Mouse (Mus musculus): ENCODE measurements around the gene Sun2. TPM values are rescaled to one million over a fixed set of nuclear protein-coding genes. Genes with fewer than 3 reads are reported as not detected.

The Sun2 gene
- polyA plus RNA-seq, 1 experiment from 2014 or later = 5.9 TPM

- Histone ChIP-seq H3K4me1 (no peaks in the 10 kb centered on the region), H3K36me3 (peaks cover 71% of the 10 kb centered on the region), H3K9me3 (replicated peaks) (no peaks in the 10 kb centered on the region), H3K27ac (no peak overlapping the region), H3K4me2 (no peak overlapping the region), H3K27me3 (no peaks in the 10 kb centered on the region), H3K4me3 (replicated peaks) (no peak overlapping the region), H3K9ac (no peak overlapping the region)
- ATAC-seq (replicated peaks; ENCODE audit: low FRiP score) = no peak
- WGBS = 87% methylated on average over 8 of the region's 8 CpGs
Observed at GRCm38 (mm10) chr15:79720267-79720666, 22.1 kb downstream of the Sun2 start.

GRCm38 (mm10) chr15:79716710-79717109, 25.6 kb downstream of the Sun2 start:
- H3K4me3 ChIP-seq (replicated peaks) = no peak overlapping the region
- no peaks in the 10 kb centered on the region for H3K4me1 ChIP-seq
- H3K27me3 ChIP-seq = no peaks in the 10 kb centered on the region
- H3K27ac ChIP-seq = no peak overlapping the region
- H3K9me3 ChIP-seq (replicated peaks) = no peaks in the 10 kb centered on the region
- H3K4me2 ChIP-seq = no peak overlapping the region
- peaks cover 96% of the 10 kb centered on the region for H3K36me3 ChIP-seq
- H3K9ac ChIP-seq = no peak overlapping the region
- no peak for ATAC-seq (replicated peaks; ENCODE audit: low FRiP score)
- 89% methylated on average over 6 of the region's 6 CpGs for WGBS

GRCm38 (mm10) chr15:79715646-79716045, 26.7 kb downstream of the Sun2 start:
- H3K4me1 ChIP-seq = no peaks in the 10 kb centered on the region
- no peaks in the 10 kb centered on the region for H3K27me3 ChIP-seq
- H3K36me3 ChIP-seq = peaks cover 98% of the 10 kb centered on the region
- H3K4me3 ChIP-seq (replicated peaks) = no peak overlapping the region
- no peak for ATAC-seq (replicated peaks; ENCODE audit: low FRiP score)
- no peak overlapping the region for H3K4me2 ChIP-seq
- no peak overlapping the region for H3K27ac ChIP-seq
- no peak overlapping the region for H3K9ac ChIP-seq
- 92% methylated on average over 7 of the region's 7 CpGs for WGBS
- no peaks in the 10 kb centered on the region for H3K9me3 ChIP-seq (replicated peaks)

- Histone ChIP-seq H3K27me3 (no peaks in the 10 kb centered on the region), H3K4me3 (replicated peaks) (no peak overlapping the region), H3K9ac (no peak overlapping the region), H3K36me3 (peaks cover 66% of the 10 kb centered on the region), H3K9me3 (replicated peaks) (no peaks in the 10 kb centered on the region), H3K27ac (no peak overlapping the region), H3K4me2 (no peak overlapping the region), H3K4me1 (no peaks in the 10 kb centered on the region)
- ATAC-seq (replicated peaks; ENCODE audit: low FRiP score) = no peak
- WGBS = 93% methylated on average over 5 of the region's 5 CpGs
Observed at GRCm38 (mm10) chr15:79708229-79708822, 34.0 kb downstream of the Sun2 start.

- Histone ChIP-seq H3K9me3 (replicated peaks) (no peaks in the 10 kb centered on the region), H3K4me3 (replicated peaks) (no peak overlapping the region), H3K4me1 (no peaks in the 10 kb centered on the region), H3K27ac (no peak overlapping the region), H3K4me2 (no peak overlapping the region), H3K27me3 (no peaks in the 10 kb centered on the region), H3K9ac (no peak overlapping the region), H3K36me3 (peaks cover 49% of the 10 kb centered on the region)
- no peak for ATAC-seq (replicated peaks; ENCODE audit: low FRiP score)
- WGBS = 78% methylated on average over 17 of the region's 17 CpGs
Observed at GRCm38 (mm10) chr15:79706603-79707214, 35.6 kb downstream of the Sun2 start.

- Histone ChIP-seq H3K36me3 (peaks cover 20% of the 10 kb centered on the region; the same call in 1 of the 2 replicates), H3K27ac (no peak overlapping the region), H3K4me2 (no peak overlapping the region), H3K9ac (no peak overlapping the region), H3K27me3 (no peaks in the 10 kb centered on the region), H3K4me1 (peaks cover 28% of the 10 kb centered on the region), H3K9me3 (replicated peaks) (no peaks in the 10 kb centered on the region), H3K4me3 (replicated peaks) (no peak overlapping the region)
- WGBS = 53% methylated on average over 9 of the region's 9 CpGs
- ATAC-seq (replicated peaks; ENCODE audit: low FRiP score) = 0 out of 2 replicates have a peak, but pooled peaks have one; percentile 18
Observed at GRCm38 (mm10) chr15:79697558-79698187, 44.7 kb downstream of the Sun2 start.

GRCm38 (mm10) chr15:79697011-79697410, 45.3 kb downstream of the Sun2 start:
- H3K9ac ChIP-seq = no peak overlapping the region
- H3K4me2 ChIP-seq = no peak overlapping the region
- peaks cover 20% of the 10 kb centered on the region; the same call in 1 of the 2 replicates for H3K36me3 ChIP-seq
- ATAC-seq (replicated peaks; ENCODE audit: low FRiP score) = peak; percentile 69
- 62% methylated on average over 6 of the region's 6 CpGs for WGBS
- no peak overlapping the region for H3K4me3 ChIP-seq (replicated peaks)
- H3K27ac ChIP-seq = peak overlapping the region; percentile 38; the same call in 1 of the 2 replicates
- H3K9me3 ChIP-seq (replicated peaks) = no peaks in the 10 kb centered on the region
- H3K27me3 ChIP-seq = no peaks in the 10 kb centered on the region
- H3K4me1 ChIP-seq = peaks cover 35% of the 10 kb centered on the region

GRCm38 (mm10) chr15:79696508-79696907, 45.8 kb downstream of the Sun2 start:
- Histone ChIP-seq H3K9ac (no peak overlapping the region), H3K4me2 (no peak overlapping the region), H3K36me3 (peaks cover 20% of the 10 kb centered on the region; the same call in 1 of the 2 replicates), H3K9me3 (replicated peaks) (no peaks in the 10 kb centered on the region), H3K4me3 (replicated peaks) (no peak overlapping the region), H3K27ac (peak overlapping the region; percentile 38; the same call in 1 of the 2 replicates), H3K27me3 (no peaks in the 10 kb centered on the region), H3K4me1 (peaks cover 40% of the 10 kb centered on the region)
- ATAC-seq (replicated peaks; ENCODE audit: low FRiP score) = peak; percentile 26; the same call in 1 of the 2 replicates
- 75% methylated on average over 2 of the region's 2 CpGs for whole genome bisulfite sequencing

GRCm38 (mm10) chr15:79695516-79695915, 46.8 kb downstream of the Sun2 start:
- Histone ChIP-seq H3K27me3 (no peaks in the 10 kb centered on the region), H3K27ac (no peak overlapping the region), H3K9me3 (replicated peaks) (no peaks in the 10 kb centered on the region), H3K36me3 (peaks cover 20% of the 10 kb centered on the region; the same call in 1 of the 2 replicates), H3K4me3 (replicated peaks) (no peak overlapping the region), H3K4me1 (peaks cover 43% of the 10 kb centered on the region), H3K4me2 (no peak overlapping the region), H3K9ac (no peak overlapping the region)
- WGBS = 43% methylated on average over 3 of the region's 3 CpGs
- no peak for ATAC-seq (replicated peaks; ENCODE audit: low FRiP score)

- Histone ChIP-seq H3K9me3 (replicated peaks) (no peaks in the 10 kb centered on the region), H3K36me3 (peaks cover 20% of the 10 kb centered on the region; the same call in 1 of the 2 replicates), H3K9ac (no peak overlapping the region), H3K4me1 (peaks cover 50% of the 10 kb centered on the region), H3K27ac (no peak overlapping the region), H3K27me3 (no peaks in the 10 kb centered on the region), H3K4me3 (replicated peaks) (no peak overlapping the region), H3K4me2 (no peak overlapping the region)
- no peak for ATAC-seq (replicated peaks; ENCODE audit: low FRiP score)
- 90% methylated on average over 4 of the region's 4 CpGs for WGBS
Observed at GRCm38 (mm10) chr15:79694512-79694911, 47.8 kb downstream of the Sun2 start.

GRCm38 (mm10) chr15:79693740-79694139, 48.6 kb downstream of the Sun2 start:
- no peak for ATAC-seq (replicated peaks; ENCODE audit: low FRiP score)
- Histone ChIP-seq H3K4me3 (replicated peaks) (no peak overlapping the region), H3K4me2 (no peak overlapping the region), H3K4me1 (peaks cover 54% of the 10 kb centered on the region), H3K27ac (no peak overlapping the region), H3K9ac (no peak overlapping the region), H3K36me3 (peaks cover 14% of the 10 kb centered on the region; the same call in 1 of the 2 replicates), H3K27me3 (no peaks in the 10 kb centered on the region), H3K9me3 (replicated peaks) (no peaks in the 10 kb centered on the region)
- WGBS = 62% methylated on average over 11 of the region's 11 CpGs

- Histone ChIP-seq H3K9me3 (replicated peaks) (no peaks in the 10 kb centered on the region), H3K4me2 (peak overlapping the region; percentile 97), H3K36me3 (peaks cover 14% of the 10 kb centered on the region; the same call in 1 of the 2 replicates), H3K27me3 (no peaks in the 10 kb centered on the region), H3K4me3 (replicated peaks) (no peak overlapping the region), H3K9ac (no peak overlapping the region), H3K27ac (no peak overlapping the region), H3K4me1 (peaks cover 53% of the 10 kb centered on the region)
- WGBS = 64% methylated on average over 5 of the region's 5 CpGs
- ATAC-seq (replicated peaks; ENCODE audit: low FRiP score) = no peak
Observed at GRCm38 (mm10) chr15:79692334-79692733, 50.0 kb downstream of the Sun2 start.
